Mouse (Mus musculus) mesoderm, embryonic 11.5 days (tissue): ENCODE measurements at regions not wholly inside any gene's neighbourhood (a gene's known extent, or its start where the extent isn't known, plus 50 kb on each side); places are given as distances from the start of the nearest gene placed in this dataset.

ENCODE experiments used
- DNase-seq: peaks from one replicate; pipeline ENCODE4 v3.0.0-alpha.2; 2012; ENCODE audit warnings: low read depth, low spot score

DNA sequence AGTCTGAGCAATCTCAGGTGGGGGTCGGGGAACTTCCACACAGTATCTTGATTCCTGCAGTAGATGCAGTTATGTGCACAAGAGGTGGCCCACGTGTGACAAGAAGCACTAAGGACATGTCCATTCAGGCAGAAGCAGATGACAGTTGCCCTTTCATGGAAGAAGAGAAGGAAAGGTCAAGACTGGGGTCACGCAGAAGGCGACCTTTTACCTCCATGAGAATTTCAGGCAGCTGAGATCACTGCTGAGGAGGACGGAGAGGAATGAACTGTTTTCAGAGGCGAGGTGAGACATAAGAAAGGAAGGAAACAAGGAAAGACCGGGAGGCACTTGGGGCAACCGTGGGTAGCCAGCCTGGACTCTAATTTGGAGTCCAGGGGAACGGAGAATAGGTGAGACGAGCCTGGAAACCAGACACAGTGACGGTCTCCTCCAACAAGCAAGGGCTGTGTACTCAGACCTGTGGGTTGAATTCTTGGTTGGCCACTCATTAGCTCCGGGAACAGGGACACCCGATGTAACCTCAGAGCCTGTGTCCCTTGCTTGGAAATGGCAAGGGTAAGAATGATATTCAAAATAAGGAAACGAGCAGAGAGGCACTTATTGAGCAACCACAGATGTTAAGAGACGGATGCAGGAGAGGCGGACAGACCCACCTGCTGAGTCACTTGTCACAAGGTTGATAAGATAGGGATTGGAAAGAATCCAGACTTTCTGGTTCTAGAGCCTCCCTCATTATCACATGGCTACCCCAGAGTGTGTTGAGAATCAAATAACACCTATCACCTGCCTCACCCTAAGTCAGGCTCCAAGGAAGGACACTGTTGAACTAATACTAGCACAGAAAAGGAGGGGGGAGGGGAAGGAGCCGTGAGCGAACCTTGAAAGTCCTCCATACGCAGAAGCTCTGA is 121.4 kb upstream of the Adgrl2 start:
- DNase-seq, result no peak

DNA sequence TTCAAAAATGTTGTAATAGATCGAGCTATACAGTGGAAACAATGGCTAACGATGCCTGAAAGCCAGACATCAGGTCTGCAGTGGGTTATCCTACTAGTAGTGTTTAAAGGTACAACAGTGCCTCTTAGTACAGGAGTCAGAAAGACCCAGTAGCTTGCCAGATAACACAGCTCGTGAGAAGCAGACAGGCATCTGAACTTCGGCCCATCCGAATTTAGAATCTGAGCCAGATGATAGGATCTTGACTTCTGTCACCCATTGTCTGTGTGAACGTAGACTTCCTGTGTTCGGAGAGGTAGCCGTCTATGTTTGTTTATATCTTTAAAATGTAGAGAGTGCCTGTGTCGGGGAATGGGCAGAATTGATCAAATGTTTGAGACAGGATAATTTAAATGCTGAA is 120.5 kb upstream of the Adgrl2 start:
- DNase-seq, result no peak

DNA sequence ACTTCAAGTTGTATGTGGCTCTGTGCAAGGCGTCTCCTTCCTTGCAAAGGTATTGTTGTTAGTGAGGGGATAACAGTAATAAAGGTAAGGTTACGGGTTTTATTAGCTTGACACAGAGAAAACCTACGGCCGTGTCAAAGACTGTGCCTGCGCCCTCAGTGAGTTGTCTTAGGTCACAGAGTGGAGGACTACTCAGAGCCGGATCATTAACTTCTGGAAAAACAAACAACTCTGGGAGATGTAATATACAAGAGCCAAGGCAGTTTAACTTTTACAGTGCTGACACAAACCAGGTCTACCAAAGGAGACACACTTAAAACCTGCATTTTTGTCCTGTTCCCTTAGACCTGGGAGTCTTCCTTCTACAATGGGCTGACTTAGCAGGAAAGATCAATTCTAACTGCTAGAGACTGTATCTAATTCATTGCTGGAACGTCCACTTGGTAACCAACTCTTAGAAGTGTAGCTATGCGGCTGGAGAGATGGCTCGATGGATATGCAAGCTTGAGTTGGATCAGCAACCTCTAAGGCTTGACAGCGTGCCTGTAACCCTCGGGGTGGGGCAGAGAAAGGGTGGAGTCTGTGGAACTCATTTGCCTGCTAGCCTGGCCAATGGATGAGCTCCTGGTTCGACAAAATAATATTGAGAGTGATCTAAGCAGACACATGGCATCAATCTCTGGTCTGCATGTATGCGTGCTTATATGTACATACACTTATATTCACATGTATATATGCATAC is 115.5 kb upstream of the Adgrl2 start:
- DNase-seq, result no peak

DNA sequence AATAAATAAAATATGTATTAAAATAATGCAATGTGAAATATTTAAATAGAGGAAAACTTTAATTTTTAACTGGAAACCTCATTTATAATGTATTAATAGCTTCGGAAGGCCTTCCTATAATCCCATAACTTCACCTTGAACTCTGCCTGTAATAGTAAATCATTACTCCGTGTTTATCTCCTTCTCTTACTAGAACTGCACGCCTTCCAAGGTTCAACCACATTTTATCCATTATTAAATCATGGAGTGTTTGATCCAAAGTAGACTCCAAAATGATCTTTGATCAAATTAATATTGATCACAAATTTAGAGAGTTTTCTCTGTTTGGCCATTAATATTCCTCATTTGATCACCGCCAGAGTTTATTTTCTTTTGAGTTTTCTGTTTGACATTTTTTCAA is 114.8 kb upstream of the Adgrl2 start:
- no peak for DNase-seq

DNA sequence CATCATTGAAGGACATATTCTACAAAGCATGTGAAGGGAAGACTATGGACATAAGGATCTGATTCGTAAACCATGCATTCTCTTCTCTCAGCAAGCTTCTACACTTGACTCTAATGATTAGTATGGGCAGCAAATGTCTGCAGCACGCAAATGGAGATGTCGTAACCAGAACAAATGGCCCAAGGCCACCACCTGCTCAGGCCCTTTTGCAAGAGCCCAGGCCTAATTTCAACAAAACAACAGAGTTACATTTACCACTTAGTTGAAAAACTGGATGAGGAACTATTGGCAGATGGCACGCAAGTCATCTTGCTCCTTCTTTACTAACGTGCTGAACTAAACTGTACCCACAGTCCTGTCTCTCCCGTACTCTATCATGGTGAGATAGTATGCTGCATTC is 113.7 kb upstream of the Adgrl2 start:
- DNase-seq, result no peak

DNA sequence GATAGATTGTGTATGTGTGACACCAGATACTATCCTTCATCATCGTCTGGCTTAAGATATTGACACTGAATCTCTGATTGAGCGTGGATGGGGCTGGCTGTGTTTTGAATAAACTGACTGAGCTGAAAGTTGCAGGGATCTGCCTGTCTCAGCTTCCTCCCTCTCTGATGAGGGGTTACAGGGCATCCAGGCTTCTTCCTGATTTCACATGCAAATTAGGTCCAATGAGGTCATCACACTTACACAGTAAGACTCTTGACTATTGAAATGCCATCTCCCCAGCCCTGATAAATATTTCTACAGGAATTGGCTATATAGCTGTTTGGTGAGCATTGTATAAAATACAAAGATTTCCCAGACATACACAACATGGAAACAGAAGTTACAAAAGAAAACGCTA is 113.1 kb upstream of the Adgrl2 start:
- DNase-seq, result no peak

DNA sequence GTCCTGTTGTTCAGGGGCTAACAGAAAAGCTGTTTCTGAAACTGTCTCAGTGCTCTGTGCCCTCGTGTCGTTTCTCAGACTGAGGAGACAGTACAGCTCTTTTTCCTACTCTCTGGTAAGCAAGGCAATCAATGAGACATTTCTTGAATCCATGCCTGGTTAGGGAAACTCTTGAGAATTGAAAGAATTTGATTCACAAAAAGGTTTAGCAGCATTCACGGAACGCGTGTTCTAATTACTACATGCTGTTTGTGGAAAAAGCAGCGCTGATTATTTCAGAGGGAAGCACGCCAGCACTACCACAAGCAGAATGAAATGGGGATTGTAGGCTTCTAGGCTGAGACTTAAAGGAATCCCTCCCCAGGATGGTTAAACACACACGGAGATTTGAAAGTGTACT is 112.5 kb upstream of the Adgrl2 start:
- no peak for DNase-seq

DNA sequence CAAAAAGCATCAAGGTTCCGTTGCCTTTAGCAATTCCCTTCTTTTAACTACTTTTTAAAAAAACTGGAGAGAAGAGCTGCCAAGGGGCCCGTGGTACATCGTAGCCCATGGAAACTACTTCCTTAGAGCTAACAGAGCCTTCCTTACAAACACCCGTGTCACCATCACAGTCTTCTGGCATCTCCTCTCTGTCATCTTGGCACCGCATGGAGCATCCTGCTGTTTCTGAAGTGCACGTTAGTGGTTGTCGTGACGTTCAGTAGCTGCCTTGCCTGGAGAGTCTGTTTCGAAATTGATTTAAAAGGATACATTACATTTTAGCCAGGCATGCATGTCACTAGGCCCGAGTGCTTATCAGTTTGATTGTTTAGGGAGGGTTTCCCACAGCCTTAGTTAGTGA is 111.4 kb upstream of the Adgrl2 start:
- no peak for DNase-seq

DNA sequence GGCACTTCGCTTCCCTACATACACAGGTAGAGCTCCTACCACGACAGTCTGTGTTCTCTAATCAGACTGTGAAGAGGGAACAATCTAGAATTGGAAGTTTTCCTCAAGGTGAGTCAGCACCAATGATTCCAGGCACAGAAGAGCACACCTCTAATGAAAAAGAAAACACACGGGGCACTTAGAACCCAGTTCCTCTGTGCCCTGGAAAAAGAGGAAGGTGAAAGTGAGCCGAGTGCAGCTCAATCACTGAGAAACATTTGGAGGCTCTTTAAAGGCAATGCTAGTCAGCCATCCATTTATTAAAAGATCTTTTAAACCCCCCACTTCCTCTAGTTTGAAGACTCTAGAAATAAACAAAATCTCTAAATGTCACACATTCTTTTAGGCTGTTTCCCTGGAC is 108.4 kb upstream of the Adgrl2 start:
- DNase-seq, result no peak

DNA sequence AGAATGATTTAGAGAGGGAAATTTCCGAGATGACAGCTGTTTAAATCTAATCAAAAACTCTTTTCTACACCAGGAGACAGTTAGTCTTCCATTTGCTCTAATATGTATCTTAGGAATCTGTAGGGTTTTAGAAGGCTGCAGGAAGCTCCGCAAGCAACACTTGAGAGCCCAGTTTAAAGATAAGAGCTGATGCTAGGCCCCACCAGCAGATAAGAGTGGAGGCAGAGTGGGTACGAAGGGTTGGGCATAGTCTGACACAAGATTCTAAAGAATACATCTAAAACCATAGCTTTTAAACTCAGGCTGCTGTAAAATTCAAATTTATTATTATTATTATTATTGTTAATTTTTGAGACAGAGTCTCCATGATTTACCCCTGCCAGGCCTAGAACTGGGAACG is 106.7 kb upstream of the Adgrl2 start:
- no peak for DNase-seq

DNA sequence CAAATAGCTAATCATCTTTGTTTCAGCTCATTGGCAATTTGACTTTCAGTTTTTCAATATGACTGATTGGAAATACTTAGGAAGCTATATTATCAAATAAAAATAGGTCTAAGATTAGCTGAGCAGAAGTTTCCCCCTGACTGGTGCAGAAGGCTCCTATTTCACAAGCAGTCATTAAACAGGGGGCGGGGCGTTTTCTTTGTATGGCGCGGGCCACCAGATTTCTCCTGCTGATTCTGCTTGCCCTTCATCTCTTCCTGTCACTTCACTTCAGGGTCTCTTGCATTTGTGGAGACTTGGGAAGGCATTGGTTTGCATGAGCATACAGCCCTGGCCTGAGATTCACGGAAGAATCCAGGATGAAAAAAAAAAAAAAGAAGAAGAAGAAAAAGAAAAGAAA is 102.3 kb upstream of the Adgrl2 start:
- DNase-seq, result peak; percentile 46

DNA sequence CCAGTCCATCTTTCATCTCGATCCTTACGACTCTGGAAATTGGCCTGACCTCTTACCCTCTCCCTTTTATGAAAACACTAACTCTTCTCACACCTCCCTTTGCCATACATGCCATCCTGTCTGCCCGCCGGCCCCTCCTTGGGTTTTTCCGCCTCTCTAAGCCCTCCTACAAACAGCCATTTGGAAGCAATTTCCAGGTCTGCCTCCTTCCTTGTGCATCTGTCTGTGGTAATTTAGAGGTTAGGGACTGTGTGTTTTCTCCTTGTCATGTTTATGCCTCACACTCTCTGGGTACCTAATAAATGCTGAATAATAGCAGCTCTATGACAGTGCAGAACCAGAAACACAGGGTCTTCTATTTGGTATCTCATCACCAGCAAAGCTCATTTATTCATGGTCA is 99.7 kb upstream of the Adgrl2 start:
- peak; percentile 42 for DNase-seq

DNA sequence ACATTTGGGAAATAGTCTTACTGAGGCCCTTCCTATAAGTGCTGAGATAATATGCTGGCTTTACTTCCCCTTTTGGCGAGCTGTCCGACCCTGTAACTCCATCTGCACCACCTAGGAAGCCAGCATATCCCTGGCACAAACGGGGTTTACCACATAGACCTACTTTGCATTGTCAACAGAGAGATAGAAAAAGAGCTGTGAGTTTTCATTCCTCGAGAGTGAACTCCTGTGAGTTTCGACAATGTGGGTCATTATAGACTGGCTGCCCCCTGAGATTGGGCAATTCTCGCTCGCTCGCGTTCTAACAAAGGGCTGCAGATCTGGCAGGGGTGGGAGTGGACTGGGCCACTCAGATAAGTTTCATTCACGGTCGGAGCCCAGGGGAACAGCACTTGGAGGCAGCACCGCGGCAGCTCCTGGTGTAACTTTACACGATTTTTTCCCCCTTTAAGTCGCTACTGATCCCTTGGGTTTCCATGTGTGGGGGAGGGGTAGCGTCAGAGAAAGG is 98.3 kb upstream of the Adgrl2 start:
- DNase-seq, result peak; percentile 48

DNA sequence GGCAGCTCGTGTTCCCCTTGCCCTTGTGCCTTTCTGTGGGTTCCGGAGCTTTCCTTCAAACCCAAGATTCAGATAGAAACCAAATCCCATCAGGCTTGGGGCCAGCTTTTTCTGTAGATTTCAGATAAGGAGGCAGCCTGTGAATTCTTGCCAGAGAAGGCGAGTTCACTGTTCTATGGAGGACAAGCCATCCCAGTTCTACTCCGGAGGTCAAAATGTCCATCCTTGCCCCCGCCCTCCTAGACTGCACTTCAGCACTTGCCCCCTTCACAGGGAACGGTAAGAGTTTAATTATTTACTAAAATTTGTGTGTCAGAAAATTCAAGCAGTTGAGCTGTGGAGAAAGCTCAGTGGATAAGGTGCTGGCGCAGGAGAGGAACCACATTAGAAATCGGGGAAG is 97.1 kb upstream of the Adgrl2 start:
- no peak for DNase-seq

DNA sequence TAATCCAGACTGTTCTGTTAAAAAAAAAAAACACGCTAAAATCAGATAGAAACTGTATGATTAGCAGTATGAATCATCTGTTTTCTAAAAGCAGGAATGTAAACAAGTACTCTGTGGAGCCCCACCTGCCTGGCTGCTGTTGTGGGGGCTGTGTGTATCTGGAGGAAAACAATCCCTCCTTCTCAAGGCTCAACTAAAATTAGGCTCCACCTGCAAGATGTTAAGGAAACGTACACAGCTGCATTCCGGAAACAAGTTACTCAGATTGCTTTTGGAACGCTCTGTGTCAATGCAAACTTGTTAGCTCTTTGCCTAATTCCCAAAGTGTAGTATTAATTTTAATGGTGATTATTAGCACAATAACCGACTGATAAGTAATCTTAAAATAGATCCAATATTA is 96.3 kb upstream of the Adgrl2 start:
- no peak for DNase-seq

DNA sequence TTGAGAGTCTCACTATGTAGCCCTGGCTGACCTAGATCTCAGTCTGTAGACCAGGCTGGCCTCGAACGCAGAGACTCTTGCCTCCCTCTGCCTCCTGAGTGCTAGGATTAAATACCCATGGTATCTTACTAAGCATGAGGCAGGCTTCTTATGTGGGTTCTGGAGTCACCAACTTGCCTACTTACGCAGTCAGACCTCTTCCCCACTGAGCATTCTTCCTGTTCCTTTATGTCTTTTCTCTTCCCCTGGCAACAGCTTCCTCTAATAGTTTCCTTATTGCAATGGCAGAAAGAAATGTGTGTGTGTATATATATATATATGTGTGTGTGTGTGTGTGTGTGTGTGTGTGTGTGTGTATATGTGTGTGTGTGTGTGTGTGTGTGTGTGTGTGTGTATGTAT is 95.7 kb upstream of the Adgrl2 start:
- DNase-seq, result no peak

DNA sequence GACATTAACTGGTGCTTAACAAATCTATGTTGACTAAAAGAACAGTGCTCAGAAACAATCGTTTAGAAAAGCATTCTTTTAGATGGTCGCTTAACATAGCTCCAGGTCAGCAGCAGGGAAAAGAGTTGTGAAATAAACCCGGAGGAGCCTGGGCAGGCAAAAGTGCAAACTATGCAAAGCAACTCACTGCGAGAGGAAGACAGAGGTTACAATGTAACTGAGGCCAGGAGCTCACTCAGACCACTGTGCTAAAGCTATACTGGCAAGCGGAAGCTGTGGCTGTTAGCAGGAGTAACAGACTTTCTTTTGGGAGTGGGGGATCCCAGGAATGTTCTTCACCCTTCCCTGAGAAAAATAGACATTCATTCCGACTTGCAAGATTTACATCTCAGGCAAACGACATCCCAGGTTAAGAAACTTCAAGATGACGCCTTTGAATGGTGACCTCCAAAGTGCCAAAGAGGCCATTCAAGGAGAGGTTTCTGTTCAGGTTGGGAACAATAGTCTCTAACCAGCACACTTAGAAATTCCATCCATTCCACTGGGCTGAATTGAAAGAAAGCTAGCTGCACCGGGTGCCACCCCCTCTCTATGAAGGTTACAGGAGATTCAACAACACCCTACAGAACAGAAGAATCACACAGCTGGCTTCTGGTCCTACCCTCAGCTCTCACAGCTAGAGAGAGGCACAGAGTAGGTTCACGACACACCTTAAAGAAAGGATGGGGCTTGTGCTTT is 94.7 kb upstream of the Adgrl2 start:
- no peak for DNase-seq

DNA sequence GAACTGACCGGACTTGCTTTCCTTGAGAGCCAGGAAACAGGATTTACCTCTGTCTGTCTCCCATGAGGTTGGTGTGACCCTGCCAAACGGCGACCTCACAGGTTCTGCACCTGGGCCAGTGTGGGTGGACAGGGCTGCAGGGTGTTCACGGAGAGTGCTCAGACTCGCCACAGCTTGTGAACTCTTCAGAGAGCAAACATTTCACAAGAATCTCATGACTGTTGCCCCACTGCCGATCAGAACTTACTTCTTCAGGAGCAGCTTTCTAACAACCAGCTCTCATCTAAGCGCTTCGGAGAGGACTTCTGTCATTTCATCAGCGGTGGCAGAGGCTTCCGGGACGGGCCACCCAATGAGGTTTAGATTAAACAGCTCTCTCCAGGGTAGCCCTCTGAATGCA is 93.0 kb upstream of the Adgrl2 start:
- no peak for DNase-seq

DNA sequence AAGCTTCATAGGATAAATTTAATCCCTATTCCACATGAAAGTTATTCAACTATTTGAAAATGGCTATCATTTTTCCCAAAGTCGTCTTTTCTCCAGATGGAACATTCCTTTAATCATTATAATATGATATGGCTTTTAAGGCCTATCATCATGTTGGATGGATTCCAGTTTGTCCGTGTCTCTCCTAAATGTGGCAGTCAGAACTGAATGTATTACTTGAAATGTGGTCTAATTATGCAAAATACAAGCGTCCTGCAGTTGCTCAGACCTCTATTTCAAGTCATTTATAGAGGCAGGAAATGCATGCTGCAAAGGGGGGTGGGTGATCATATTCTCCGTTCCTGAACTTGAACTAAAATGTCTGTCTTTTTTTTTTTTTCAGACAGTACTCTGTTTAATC is 88.5 kb upstream of the Adgrl2 start:
- DNase-seq, result no peak

DNA sequence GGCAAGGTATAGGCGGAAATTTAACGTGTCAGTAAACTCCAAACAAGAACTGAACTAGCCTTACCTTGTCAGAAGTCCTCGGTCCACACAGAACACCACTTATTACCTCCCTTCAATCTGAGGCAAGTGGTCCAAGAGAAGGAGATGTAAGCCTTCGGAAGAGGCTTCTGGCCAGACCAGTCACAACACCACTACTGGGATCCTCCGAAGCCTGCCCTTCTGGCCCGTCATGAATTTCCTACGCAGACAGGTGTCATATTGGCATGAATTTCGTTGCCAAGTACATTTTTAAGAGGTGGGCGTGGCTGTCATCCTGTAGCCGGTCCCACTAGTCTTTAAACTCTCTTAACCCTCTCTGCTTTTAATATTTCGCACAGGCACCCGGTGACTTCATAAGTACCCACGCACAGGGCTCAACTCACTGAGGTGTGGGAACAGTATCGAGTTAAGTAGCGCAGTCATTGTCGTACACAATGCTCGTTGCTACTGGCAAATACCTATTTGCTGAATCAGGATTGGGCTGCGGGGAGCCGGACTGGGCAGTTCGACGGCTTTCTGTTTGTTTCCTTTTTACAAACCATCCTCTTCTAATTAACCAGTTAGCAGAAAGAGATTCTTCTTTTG is 86.7 kb upstream of the Adgrl2 start:
- DNase-seq, result no peak

DNA sequence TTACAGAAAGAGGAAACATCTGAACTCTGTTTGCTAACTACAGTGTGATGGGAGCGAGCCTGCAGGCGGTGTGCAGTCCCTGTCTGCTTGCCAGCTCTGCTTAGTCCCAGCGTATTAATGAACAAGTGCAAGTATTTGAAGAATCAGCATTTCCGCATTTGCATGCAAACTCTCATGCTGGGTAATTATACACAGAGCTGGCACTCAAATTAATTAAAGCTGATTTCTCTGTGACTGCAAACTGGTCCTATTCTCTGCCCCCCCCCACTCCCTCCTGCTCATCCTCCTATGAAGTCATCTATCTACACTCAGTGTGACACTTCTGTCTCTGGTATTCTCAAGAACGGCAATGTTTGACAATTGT is 85.1 kb upstream of the Adgrl2 start:
- no peak for DNase-seq
